15 mouse cellular contexts compared by ENCODE assay signal in genomic region chr4:109072891-109073290, GRCm38 (mm10).
"Had no signal": no experiment of that assay in that cellular context is flagged by ENCODE, and none has a peak within 500 bp of the region (broad histone marks: within the 10 kb centered on the region; RNA-seq: fewer than 3 reads in every experiment).

No protein-coding gene starts in this region.

- H3K4me3 ChIP-seq: lung, embryonic 15.5 days; megakaryocyte, embryonic 14.5 days; midbrain, embryonic 12.5 days; midbrain, embryonic 15.5 days; neural tube, embryonic 12.5 days had no signal

- ATAC-seq: liver, postnatal 0 days; lung, postnatal 0 days; midbrain, embryonic 15.5 days had no signal

- H3K9me3 ChIP-seq: lung, embryonic 15.5 days; megakaryocyte, embryonic 14.5 days; midbrain, embryonic 12.5 days; midbrain, embryonic 15.5 days; neural tube, embryonic 12.5 days had no signal

- H3K27ac ChIP-seq: lung, embryonic 15.5 days; macrophage; midbrain, embryonic 12.5 days; midbrain, embryonic 15.5 days; neural tube, embryonic 12.5 days had no signal

- H3K4me2 ChIP-seq: lung, embryonic 15.5 days; midbrain, embryonic 12.5 days; midbrain, embryonic 15.5 days; neural tube, embryonic 12.5 days had no signal

- H3K9ac ChIP-seq: liver, postnatal 0 days; lung, embryonic 15.5 days; midbrain, embryonic 12.5 days; midbrain, embryonic 15.5 days; neural tube, embryonic 12.5 days had no signal

- DNase-seq: liver, postnatal 0 days; lung, adult 2 months; lung, postnatal 14 days; lung, postnatal 36 days; right cerebral cortex, postnatal 14 days; thymus, adult 18-20 months; thymus, postnatal 25 days; thymus, postnatal 4 days had no signal

- H3K27me3 ChIP-seq: lung, embryonic 15.5 days; megakaryocyte, embryonic 14.5 days; midbrain, embryonic 12.5 days; midbrain, embryonic 15.5 days; neural tube, embryonic 12.5 days had no signal

- H3K4me1 ChIP-seq: lung, embryonic 15.5 days; neural tube, embryonic 12.5 days had no signal
